Mouse (Mus musculus): ENCODE data around the gene Nedd9. TPM values are rescaled to one million over a fixed set of nuclear protein-coding genes. Genes with fewer than 3 reads are reported as not detected.

The Nedd9 gene
- 11.5 and 13.3 TPM in 2 replicates for polyA plus RNA-seq (2015; fragmentation: Nextera tagmentation; extraction: Ambion mirVana)

- H3K9me3 ChIP-seq = no peaks in the 10 kb centered on the region
- no peaks in the 10 kb centered on the region for H3K36me3 ChIP-seq
- H3K9ac ChIP-seq = no peak within 1 kb of the TSS
- no peak within 1 kb of the TSS for H3K27ac ChIP-seq (replicated peaks)
- no peak for ATAC-seq (ENCODE audit: low FRiP score, low read depth)
- H3K27me3 ChIP-seq = no peaks in the 10 kb centered on the region
- H3K4me2 ChIP-seq = no peak within 1 kb of the TSS
- H3K4me1 ChIP-seq (replicated peaks) = peaks cover under 1% of the 10 kb centered on the region; the same call in 1 of the 2 replicates
- WGBS = 83% methylated on average over 15 of the region's 15 CpGs
- no peak within 1 kb of the TSS for H3K4me3 ChIP-seq
These were observed at the start of gene Nedd9 for GRCm38 (mm10) chr13:41486606-41487408. Nedd9 (minus strand) TSS chr13:41487362.

DNA sequence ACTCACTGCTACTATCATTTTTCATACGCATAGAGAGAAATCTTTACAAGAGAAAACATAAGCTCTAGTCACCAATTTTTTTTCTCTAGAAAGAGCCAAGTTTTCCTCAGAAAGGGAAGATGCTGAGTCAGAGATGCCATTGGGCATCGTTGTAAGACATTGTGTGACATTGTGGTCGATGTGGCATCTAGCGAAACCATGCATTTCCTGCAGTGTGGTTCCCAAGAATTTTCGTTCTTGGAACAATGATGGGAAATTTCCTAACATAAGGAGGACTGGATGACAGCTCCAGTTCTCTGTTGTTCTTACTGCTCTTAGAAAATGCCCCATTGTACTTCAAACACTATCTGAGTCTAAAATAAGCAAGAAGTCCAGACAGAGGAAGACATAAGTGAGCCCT lies 45.5 kb upstream of the Nedd9 start:
- H3K4me2 ChIP-seq = no peak overlapping the region
- no peak overlapping the region for H3K4me3 ChIP-seq
- H3K27me3 ChIP-seq = no peaks in the 10 kb centered on the region
- 86% methylated on average over 5 of the region's 5 CpGs for WGBS
- H3K27ac ChIP-seq (replicated peaks) = no peak overlapping the region
- H3K36me3 ChIP-seq = no peaks in the 10 kb centered on the region
- no peak overlapping the region for H3K9ac ChIP-seq
- ATAC-seq (ENCODE audit: low FRiP score, low read depth) = no peak
- no peaks in the 10 kb centered on the region for H3K9me3 ChIP-seq
- H3K4me1 ChIP-seq (replicated peaks) = no peaks in the 10 kb centered on the region

DNA sequence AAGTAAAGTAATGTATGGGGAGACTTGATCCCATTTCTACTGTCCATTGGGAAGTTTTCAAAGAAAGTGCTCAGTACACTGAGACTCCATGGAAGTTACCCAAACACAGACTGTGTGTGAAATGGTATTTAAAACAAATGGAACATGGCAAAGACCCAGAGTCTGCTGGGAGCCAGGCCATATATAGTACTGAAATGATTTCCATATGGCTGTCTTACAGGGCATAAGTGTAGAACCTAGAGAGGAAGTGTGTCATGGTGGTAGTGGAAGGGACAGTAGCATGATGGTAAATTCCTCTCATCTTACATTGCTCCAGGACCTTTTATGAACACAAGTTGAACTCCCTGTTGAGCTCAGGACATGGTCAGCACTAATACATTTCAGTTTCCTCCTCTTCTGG lies 43.2 kb upstream of the Nedd9 start:
- no peaks in the 10 kb centered on the region for H3K36me3 ChIP-seq
- ATAC-seq (ENCODE audit: low FRiP score, low read depth) = no peak
- no peaks in the 10 kb centered on the region for H3K9me3 ChIP-seq
- H3K27me3 ChIP-seq = no peaks in the 10 kb centered on the region
- H3K4me3 ChIP-seq = no peak overlapping the region
- no peaks in the 10 kb centered on the region for H3K4me1 ChIP-seq (replicated peaks)
- no peak overlapping the region for H3K27ac ChIP-seq (replicated peaks)
- no peak overlapping the region for H3K4me2 ChIP-seq
- H3K9ac ChIP-seq = no peak overlapping the region

GRCm38 (mm10) chr13:41524208-41524607 lies 37.0 kb upstream of the Nedd9 start:
- Histone ChIP-seq H3K27ac (replicated peaks) (no peak overlapping the region), H3K9ac (no peak overlapping the region), H3K4me1 (replicated peaks) (no peaks in the 10 kb centered on the region), H3K9me3 (no peaks in the 10 kb centered on the region), H3K36me3 (no peaks in the 10 kb centered on the region), H3K4me3 (no peak overlapping the region), H3K27me3 (no peaks in the 10 kb centered on the region), H3K4me2 (no peak overlapping the region)
- WGBS = 95% methylated on average over 11 of the region's 11 CpGs
- ATAC-seq (ENCODE audit: low FRiP score, low read depth) = no peak

DNA sequence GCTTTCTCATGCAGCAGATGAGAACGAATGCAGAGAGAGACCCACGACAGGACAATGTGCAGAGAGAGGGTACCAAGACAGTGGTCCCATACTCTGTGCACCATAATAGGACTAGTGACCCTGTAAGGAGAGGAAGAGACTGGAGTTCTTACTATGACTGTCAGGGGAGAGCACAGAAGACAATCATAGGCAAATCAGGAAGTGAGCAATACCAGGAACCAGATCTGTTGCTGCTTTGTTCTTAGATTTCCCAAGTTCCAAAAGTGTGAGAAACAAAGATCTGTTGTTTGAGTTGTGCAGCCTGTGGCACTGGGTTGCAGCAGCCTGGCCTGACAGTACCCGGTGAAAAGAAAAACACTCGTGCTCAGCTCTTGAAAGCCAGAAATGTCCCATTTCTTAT lies 34.1 kb upstream of the Nedd9 start:
- ATAC-seq (ENCODE audit: low FRiP score, low read depth) = no peak
- Histone ChIP-seq H3K27me3 (no peaks in the 10 kb centered on the region), H3K9ac (no peak overlapping the region), H3K4me3 (no peak overlapping the region), H3K36me3 (no peaks in the 10 kb centered on the region), H3K4me1 (replicated peaks) (no peaks in the 10 kb centered on the region), H3K9me3 (no peaks in the 10 kb centered on the region), H3K4me2 (no peak overlapping the region), H3K27ac (replicated peaks) (no peak overlapping the region)
- 86% methylated on average over 4 of the region's 4 CpGs for WGBS

GRCm38 (mm10) chr13:41520549-41521161 lies 33.5 kb upstream of the Nedd9 start:
- Histone ChIP-seq H3K4me2 (no peak overlapping the region), H3K36me3 (no peaks in the 10 kb centered on the region), H3K9ac (no peak overlapping the region), H3K4me1 (replicated peaks) (no peaks in the 10 kb centered on the region), H3K9me3 (no peaks in the 10 kb centered on the region), H3K27me3 (no peaks in the 10 kb centered on the region), H3K4me3 (no peak overlapping the region), H3K27ac (replicated peaks) (no peak overlapping the region)
- WGBS = 95% methylated on average over 5 of the region's 5 CpGs
- no peak for ATAC-seq (ENCODE audit: low FRiP score, low read depth)

DNA sequence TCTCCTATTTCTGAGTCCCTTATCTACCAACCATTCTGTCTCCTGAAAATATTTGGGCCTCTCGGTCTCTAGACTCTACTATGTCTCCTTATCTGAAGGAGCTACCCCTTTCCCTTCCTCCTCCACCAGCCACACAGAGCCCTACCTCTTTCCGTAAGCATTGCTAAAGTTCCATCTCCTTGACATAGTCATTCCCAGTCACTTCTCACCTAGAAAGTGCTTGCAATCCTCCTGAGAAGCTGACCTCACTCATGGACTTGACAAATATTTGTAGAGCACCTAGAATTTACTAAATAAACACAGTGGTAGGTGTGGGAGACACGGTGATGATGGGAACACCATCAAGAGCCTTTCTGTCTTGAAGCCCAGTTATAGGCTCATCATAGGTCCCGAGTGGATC lies 32.6 kb upstream of the Nedd9 start:
- Histone ChIP-seq H3K4me1 (replicated peaks) (no peaks in the 10 kb centered on the region), H3K9ac (no peak overlapping the region), H3K36me3 (no peaks in the 10 kb centered on the region), H3K9me3 (no peaks in the 10 kb centered on the region), H3K27ac (replicated peaks) (no peak overlapping the region), H3K4me2 (no peak overlapping the region), H3K4me3 (no peak overlapping the region), H3K27me3 (no peaks in the 10 kb centered on the region)
- no peak for ATAC-seq (ENCODE audit: low FRiP score, low read depth)
- 87% methylated on average over 4 of the region's 4 CpGs for WGBS

DNA sequence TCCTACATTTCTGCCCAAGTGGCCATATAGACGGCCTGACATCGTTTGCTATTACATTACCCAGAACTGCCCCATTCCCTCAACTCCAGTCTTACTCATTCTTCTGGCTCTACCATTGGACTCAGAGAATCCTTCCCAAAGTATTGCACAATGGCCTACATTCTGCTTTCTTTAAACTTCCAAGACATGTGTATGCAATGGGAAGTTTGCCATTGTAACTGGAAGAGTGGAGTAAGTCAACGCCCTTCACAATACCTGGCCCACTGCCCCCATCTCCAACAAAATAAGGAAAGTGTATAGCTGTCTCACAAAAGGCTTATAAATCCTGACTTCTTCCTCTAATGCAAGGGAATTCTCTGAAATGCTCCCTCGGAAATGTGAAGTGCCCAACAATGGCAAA lies 30.0 kb upstream of the Nedd9 start:
- Histone ChIP-seq H3K36me3 (no peaks in the 10 kb centered on the region), H3K4me1 (replicated peaks) (no peaks in the 10 kb centered on the region), H3K4me2 (no peak overlapping the region), H3K9ac (no peak overlapping the region), H3K27ac (replicated peaks) (no peak overlapping the region), H3K27me3 (no peaks in the 10 kb centered on the region), H3K4me3 (no peak overlapping the region), H3K9me3 (no peaks in the 10 kb centered on the region)
- no peak for ATAC-seq (ENCODE audit: low FRiP score, low read depth)
- 95% methylated on average over 4 of the region's 4 CpGs for WGBS

DNA sequence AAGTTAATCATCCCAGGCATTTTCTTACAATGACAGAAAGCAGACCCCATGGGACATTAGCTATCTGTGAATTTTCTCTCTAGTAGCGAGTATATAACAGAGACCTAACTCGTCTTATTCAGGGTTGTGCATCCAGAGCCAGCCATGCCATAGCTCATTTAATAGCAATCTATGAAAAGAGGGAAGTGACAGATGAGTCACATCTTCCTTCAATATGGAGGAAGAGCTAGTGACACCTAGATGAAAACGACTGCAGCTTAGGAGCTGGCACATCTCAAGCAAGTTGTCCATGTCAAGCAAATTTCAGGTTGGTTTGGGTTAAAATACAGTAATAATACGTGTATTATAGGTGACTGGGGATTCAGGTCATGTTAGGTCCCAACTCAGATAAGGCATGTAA lies 28.6 kb upstream of the Nedd9 start:
- WGBS = 77% methylated on average over 4 of the region's 4 CpGs
- H3K4me1 ChIP-seq (replicated peaks) = no peaks in the 10 kb centered on the region

DNA sequence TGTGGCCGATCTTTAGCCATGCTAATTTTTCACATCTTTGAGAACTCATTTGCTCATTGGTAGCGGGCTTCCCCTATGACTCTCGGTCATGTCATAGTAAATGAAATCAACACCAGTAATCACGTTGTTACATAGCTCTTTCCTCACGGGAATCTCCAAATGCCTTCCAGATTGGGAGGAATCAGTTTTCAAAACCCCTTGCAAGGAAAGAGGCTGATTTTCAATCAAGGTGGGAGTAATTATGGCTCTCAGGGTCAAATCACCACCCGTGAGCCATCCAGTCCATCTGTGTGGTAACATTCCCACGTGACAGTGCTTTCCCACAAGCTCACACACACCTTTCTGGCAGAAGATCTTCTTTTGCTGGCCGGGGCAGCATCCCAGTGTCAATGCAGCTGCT lies 27.8 kb upstream of the Nedd9 start:
- no peak overlapping the region for H3K4me2 ChIP-seq
- no peaks in the 10 kb centered on the region for H3K27me3 ChIP-seq
- H3K4me1 ChIP-seq (replicated peaks) = no peaks in the 10 kb centered on the region
- no peaks in the 10 kb centered on the region for H3K36me3 ChIP-seq
- no peaks in the 10 kb centered on the region for H3K9me3 ChIP-seq
- no peak overlapping the region for H3K27ac ChIP-seq (replicated peaks)
- 65% methylated on average over 8 of the region's 8 CpGs for WGBS
- H3K9ac ChIP-seq = no peak overlapping the region
- H3K4me3 ChIP-seq = no peak overlapping the region
- ATAC-seq (ENCODE audit: low FRiP score, low read depth) = no peak

More for the DNA sequence above, 28.6 kb upstream of the Nedd9 start:
- Histone ChIP-seq H3K36me3 (no peaks in the 10 kb centered on the region), H3K4me3 (no peak overlapping the region), H3K27me3 (no peaks in the 10 kb centered on the region), H3K9me3 (no peaks in the 10 kb centered on the region), H3K4me2 (no peak overlapping the region), H3K9ac (no peak overlapping the region), H3K27ac (replicated peaks) (no peak overlapping the region)
- ATAC-seq (ENCODE audit: low FRiP score, low read depth) = no peak

- H3K9me3 ChIP-seq = no peaks in the 10 kb centered on the region
- no peak overlapping the region for H3K27ac ChIP-seq (replicated peaks)
- no peak overlapping the region for H3K4me3 ChIP-seq
- no peaks in the 10 kb centered on the region for H3K36me3 ChIP-seq
- no peak for ATAC-seq (ENCODE audit: low FRiP score, low read depth)
- no peak overlapping the region for H3K4me2 ChIP-seq
- WGBS = 95% methylated on average over 3 of the region's 3 CpGs
- no peaks in the 10 kb centered on the region for H3K27me3 ChIP-seq
- no peak overlapping the region for H3K9ac ChIP-seq
- no peaks in the 10 kb centered on the region for H3K4me1 ChIP-seq (replicated peaks)
These were observed 26.3 kb upstream of the Nedd9 start for GRCm38 (mm10) chr13:41513456-41513855.

GRCm38 (mm10) chr13:41512243-41512642 lies 25.1 kb upstream of the Nedd9 start:
- Histone ChIP-seq H3K4me3 (no peak overlapping the region), H3K27ac (replicated peaks) (no peak overlapping the region), H3K9me3 (no peaks in the 10 kb centered on the region), H3K4me1 (replicated peaks) (no peaks in the 10 kb centered on the region), H3K4me2 (no peak overlapping the region), H3K9ac (no peak overlapping the region), H3K27me3 (no peaks in the 10 kb centered on the region), H3K36me3 (no peaks in the 10 kb centered on the region)
- WGBS = 82% methylated on average over 4 of the region's 4 CpGs
- no peak for ATAC-seq (ENCODE audit: low FRiP score, low read depth)

All from hindbrain, embryonic 15.5 days (tissue).